Mouse (Mus musculus) cerebellum, adult 18-20 months (tissue): ENCODE measurements around the gene Clasp1.
A peak's percentile ranks its signal among the peaks of the same experiment; 100 is the strongest.

Source experiments
- DNase-seq, 2 experiments: peaks; one replicate each; pipeline ENCODE4 v3.0.0; 2021

The Clasp1 gene

DNA sequence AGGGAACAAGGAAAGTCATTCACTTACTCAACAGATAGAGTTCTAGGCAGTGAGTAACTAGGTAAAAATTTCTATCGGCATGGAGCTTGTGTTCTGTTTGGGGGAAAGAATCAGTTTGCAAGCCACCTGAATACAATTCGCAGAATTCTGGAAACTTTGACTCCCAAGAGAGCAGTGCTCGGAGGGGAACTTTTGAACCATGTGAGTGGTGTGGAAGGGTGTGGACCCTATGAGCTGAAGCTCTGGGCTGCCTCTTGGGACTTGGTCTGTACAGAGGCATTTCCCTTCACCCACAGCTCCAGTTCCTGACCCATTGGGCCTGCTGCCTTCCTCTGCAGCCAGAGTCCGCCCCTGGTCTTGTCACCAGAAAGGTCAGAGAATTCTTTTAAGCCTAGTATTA is 64.7 kb downstream of the Clasp1 start:
- DNase-seq, result no peak

- no peak for DNase-seq
Measured at GRCm38 (mm10) chr1:118454817-118455216, 66.0 kb downstream of the Clasp1 start.

GRCm38 (mm10) chr1:118457256-118457882 is 68.5 kb downstream of the Clasp1 start:
- peak; percentile 37 to 46 for DNase-seq

GRCm38 (mm10) chr1:118457883-118458259 is 69.0 kb downstream of the Clasp1 start:
- no peak for DNase-seq

DNA sequence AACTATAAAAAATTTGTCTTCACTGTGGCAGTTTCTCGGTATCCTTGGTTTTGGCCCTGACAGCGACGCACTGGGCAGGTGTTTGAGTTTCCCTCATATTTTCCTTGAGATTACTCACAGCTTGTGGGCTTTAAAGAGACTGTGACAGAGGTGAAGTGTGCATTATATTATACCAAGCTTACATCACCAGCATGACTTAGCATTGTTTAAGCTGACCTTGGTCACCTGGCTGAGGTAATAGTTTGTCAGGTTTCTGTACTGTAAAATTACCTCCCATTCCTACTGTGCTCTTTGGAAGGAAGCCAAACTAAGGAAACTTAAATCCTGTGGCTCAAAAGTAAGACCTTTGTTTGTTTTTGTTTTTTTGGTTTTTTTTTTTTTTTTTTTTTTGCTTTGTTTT is 69.4 kb downstream of the Clasp1 start:
- no peak for DNase-seq

GRCm38 (mm10) chr1:118458963-118459920 is 70.4 kb downstream of the Clasp1 start:
- DNase-seq, result peak; percentile 92 to 95

- no peak for DNase-seq
Measured at GRCm38 (mm10) chr1:118460716-118461115, 71.9 kb downstream of the Clasp1 start.

DNA sequence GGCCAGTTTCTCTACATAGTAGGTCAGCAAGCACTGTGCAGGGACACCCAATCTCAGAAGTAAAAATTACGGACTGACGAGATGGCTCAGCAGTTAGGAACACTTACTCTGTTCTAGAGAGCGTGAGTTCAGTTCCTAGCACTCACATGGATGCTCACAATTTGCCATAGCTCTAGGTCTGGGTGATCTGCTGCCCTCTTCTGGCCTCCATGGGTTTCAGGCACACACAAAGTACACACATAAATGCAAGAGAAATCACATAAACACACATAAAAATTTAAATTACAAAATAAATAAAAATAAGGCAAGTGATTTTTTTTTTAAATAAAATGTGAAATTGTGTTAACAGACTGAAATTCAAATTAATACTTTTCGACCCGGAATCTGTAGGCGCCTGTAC is 77.2 kb downstream of the Clasp1 start:
- no peak for DNase-seq

- no peak for DNase-seq
Measured at GRCm38 (mm10) chr1:118472386-118472785, 83.5 kb downstream of the Clasp1 start.

DNA sequence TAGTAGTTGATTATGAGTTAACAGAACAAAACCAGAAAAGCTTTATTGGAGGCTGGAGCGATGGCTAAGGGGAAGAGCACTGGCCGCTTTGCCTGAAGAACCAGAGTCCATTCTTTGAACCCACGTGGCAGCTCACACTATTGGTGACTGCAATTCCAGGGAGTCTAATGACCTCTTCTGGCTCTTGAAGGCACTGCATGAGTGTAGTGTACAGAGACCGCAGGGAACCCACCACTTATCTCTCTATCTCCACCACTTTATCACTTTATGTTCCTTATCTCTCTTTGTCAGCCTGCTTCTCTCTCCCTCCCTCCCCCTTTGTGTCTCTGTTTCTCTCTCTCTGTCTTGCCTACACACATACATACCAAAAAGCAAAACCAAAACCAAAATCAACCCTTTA is 88.1 kb downstream of the Clasp1 start:
- peak; percentile 35 to 38 for DNase-seq

- DNase-seq, result no peak
Measured at GRCm38 (mm10) chr1:118479246-118479645, 90.4 kb downstream of the Clasp1 start.

- DNase-seq, result no peak
Measured at GRCm38 (mm10) chr1:118480484-118481364, 91.9 kb downstream of the Clasp1 start.

DNA sequence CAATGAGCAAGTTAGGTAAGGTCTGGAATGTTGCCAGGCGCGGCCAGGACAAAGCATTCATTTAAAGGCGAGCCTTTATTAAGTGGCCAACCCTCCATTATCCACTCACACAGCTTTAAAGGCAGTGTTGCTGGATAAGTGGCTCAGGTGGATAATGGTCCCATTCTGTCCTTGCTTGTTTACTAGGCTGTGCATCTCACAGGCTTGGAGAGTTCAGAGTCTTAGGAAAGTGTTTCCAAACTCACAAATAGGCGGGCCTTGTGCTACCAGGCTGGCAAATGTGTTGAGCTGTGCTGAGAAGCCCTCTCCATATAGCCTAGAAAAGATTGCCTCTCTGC is 92.5 kb downstream of the Clasp1 start:
- no peak for DNase-seq

DNA sequence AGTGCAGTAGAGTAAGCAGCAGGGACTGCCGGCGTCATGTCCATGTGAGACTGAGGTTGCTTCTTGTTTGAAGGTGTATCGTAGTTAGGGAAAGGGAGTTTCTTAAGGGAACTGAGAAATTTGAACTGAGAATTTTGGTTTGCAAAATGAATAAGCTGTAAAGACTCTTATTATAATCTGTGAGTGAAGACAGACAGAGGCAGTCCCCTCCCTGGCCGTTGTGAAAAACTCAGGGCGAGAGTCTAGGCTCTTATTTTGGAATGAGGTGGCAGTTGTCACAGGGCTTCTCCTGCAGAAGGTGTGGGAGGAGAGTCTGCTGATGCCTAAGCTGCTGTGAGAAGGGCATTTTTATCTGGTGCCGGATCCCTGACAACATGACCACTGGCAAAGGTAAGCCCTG is 92.8 kb downstream of the Clasp1 start:
- no peak for DNase-seq

GRCm38 (mm10) chr1:118482285-118483019 is 93.6 kb downstream of the Clasp1 start:
- DNase-seq, result no peak

- DNase-seq, result no peak
Measured at GRCm38 (mm10) chr1:118483504-118484096, 94.7 kb downstream of the Clasp1 start.

GRCm38 (mm10) chr1:118485572-118485971 is 96.7 kb downstream of the Clasp1 start:
- DNase-seq, result no peak

GRCm38 (mm10) chr1:118486021-118486420 is 97.2 kb downstream of the Clasp1 start:
- no peak for DNase-seq

GRCm38 (mm10) chr1:118492811-118493210 is 104.0 kb downstream of the Clasp1 start:
- no peak for DNase-seq

DNA sequence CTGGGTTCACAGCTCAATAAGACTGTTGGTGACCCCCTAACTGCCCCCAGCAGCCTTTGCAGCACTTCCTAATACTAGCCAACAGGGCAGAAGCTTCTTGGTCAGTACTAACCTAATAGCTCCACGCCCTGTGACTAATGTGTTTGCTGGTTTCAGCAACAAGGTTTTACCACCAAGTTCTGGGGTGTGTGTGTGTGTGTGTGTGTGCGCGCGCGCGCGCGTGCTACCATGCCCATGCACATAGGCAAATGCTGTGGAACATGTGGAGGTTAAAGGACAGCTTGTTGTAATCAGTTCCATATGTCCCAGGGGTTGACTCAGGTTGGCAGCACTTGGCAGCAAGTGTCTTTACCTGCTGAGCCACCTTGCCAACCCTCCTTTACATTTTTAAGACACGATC is 105.7 kb downstream of the Clasp1 start:
- DNase-seq, result no peak

GRCm38 (mm10) chr1:118498311-118498710 is 109.5 kb downstream of the Clasp1 start:
- DNase-seq, result peak; percentile 80 to 84

- DNase-seq, result no peak
Measured at GRCm38 (mm10) chr1:118500606-118501005, 111.7 kb downstream of the Clasp1 start.
